Mouse (Mus musculus) liver, adult 2 months (tissue): ENCODE measurements at regions not wholly inside any gene's neighbourhood (a gene's known extent, or its start where the extent isn't known, plus 50 kb on each side); places are given as distances from the start of the nearest gene placed in this dataset.

Source experiments
- CTCF ChIP-seq: fragments of 200-500 bp; IDR thresholded peaks from 2 replicates; pipeline ENCODE4 v1.5.1; 2011; ENCODE audit warnings: low read depth, low read length, control low read depth
- POLR2A ChIP-seq: fragments of 200-500 bp; IDR thresholded peaks from 2 replicates; pipeline ENCODE4 v1.6.1; 2011; ENCODE audit warnings: low read length, control low read depth; ENCODE audit not compliant: insufficient read depth; ENCODE audit errors: extremely low read depth

GRCm38 (mm10) chrX:103573344-103573743, 57.0 kb upstream of the Zcchc13 start:
- TF ChIP-seq POLR2A: no peak
- no peak for TF ChIP-seq CTCF
